Mouse (Mus musculus) common myeloid progenitor, adult 5-6 weeks (primary cell): Measurements from ENCODE around the gene Ltb4r2. TPM values are rescaled to one million over a fixed set of nuclear protein-coding genes. Genes with fewer than 3 reads are reported as not detected.
A peak's percentile ranks its signal among the peaks of the same experiment; 100 is the strongest.

ENCODE experiments used
- ATAC-seq: replicated peaks from 2 replicates; pipeline ENCODE4 v1.8.0; 2016; ENCODE audit warnings: low read depth, mild to moderate bottlenecking, moderate TSS enrichment, inconsistent platforms; ENCODE audit not compliant: poor library complexity, severe bottlenecking
- total RNA-seq: library from RNA; stranded (forward); fragments of 200-1000, 187-1606 nt; gene quantifications from 2 replicates; pipeline ENCODE4 v1.2.3, GENCODE M21; 2017

Gene Ltb4r2
- total RNA-seq, 1 experiment from 2014 or later = 0.46 TPM

DNA sequence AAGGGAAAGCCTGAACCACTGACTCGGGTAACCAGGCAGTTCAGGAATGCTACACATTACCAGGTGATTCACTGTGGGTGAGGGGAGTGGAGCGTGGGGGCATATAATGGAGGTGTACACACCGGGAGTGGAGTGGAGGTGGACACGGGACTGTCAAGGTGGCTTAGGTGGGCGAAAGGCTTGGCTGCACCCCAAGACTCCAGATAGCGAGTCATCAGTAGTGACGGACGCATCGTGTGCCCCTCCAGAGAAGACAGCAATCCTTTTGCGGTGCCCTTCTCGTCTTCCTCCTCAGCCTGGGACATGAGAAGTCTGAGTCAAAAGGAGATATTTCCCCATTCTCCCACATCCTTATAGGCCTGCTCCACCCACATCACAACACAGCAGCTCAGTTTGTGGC is 16.6 kb downstream of the Ltb4r2 start:
- ATAC-seq = no peak

- no peak for ATAC-seq
These were observed 17.5 kb downstream of the Ltb4r2 start for GRCm38 (mm10) chr14:55778686-55779085.

GRCm38 (mm10) chr14:55779656-55780055 is 18.4 kb downstream of the Ltb4r2 start:
- no peak for ATAC-seq

DNA sequence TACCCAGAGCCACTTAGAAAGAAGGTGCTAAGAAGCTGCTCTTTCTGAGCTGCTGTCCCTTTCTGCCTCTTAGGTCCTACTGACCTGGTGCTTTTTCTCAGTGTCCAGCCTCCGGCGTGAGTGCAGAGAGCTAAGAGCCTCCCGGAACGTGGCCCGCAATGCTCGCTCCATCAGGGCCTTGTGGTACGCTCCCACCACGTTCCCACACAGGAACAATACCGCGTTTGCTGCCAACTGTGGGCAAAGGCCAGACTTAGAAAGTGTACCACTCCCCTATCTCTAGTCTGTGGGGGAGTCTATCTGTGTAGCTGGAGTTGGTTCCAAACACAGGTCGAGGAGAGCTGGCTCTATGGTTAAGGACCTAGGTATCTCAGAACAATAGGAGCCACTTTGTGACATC is 19.5 kb downstream of the Ltb4r2 start:
- no peak for ATAC-seq

DNA sequence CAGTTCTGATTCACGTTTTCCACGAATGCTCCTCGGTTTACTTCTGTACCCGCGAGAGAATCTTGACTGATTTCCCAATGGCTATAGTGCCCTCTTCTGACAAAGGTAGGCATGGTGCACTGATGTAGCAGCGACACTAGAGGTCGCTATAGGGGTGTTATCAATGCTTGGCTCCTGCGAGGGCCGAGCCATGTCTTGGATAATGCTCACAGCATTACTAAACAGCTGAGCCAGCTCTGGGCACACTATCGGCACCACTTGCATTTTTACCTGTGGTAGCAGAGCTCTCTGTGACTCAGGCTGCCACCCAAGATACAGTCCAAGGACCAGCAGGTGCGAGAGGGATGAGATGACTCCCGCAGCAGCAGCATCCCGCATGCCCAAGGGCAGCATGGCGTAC is 20.1 kb downstream of the Ltb4r2 start:
- peak; percentile 90 for ATAC-seq

GRCm38 (mm10) chr14:55782361-55782960 is 21.2 kb downstream of the Ltb4r2 start:
- ATAC-seq = no peak

DNA sequence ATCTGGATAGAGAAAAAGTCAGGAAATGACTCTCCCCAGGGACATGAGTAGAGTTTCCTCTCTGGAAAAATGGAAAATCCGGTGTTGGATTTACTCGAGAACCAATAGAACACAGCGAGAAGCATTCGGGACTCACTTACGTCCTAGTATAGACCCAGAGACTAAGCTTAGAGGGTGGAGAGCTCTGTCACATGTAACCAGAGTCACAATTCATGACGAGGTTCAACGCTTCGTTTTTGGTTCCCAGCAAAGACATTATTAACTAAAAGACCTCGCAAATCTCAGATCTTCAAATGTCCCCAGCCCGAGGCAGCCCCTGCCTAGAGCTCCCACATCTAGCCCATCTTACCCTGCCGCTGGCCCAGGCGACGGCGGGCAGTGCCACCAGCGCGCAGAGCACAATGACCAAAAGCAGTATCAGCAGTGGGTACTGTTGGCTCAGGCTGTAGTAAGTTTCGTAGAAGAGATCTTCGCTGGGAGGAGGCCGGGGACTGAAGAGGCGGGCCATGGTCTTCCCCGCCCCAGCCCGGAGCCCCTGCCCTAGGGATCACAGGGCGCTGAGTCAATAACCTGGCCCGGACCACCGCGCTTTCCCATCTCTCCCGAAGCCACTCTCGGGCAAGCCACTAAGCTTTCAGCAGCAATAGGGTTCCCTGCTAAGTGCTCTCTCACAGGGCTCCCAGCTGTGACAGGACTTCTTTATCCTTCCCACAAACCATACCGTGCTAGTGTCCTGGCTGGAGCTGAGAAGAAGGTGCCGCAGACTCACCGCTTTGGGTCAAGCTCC is 22.1 kb downstream of the Ltb4r2 start:
- no peak for ATAC-seq

GRCm38 (mm10) chr14:55783958-55784235 is 22.7 kb downstream of the Ltb4r2 start, which contains the start of gene Adcy4:
Gene Adcy4, minus strand, starts transcription at chr14:55784095.
- no peak for ATAC-seq

- ATAC-seq = no peak
These were observed 24.0 kb downstream of the Ltb4r2 start for GRCm38 (mm10) chr14:55785195-55785594.

GRCm38 (mm10) chr14:55787731-55788130 is 26.5 kb downstream of the Ltb4r2 start:
- no peak for ATAC-seq

GRCm38 (mm10) chr14:55788256-55789050 is 27.2 kb downstream of the Ltb4r2 start, which contains the start of gene Ripk3:
Gene Ripk3, minus strand, starts transcription at chr14:55788865.
- peak; percentile 94 for ATAC-seq

DNA sequence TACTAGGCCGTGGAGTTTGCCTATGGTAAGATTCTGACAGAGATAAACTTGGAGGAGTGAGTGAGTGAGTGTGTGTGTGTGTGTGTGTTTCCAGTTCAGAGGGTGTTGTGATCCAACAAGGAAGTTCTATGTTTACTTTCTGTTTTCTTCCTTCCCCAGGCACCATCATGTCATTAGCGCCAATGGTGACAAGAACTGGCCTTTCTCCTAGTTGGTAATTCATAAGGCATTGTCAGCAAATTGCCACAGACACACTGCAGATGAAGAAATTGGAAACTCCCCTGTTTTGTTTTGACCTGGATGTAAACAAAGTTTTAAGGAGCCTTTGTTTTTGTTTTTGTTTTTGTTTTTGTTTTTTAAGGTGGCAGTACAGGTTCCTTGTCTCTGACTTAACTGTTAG is 32.2 kb downstream of the Ltb4r2 start:
- ATAC-seq = no peak

GRCm38 (mm10) chr14:55793946-55794345 is 32.7 kb downstream of the Ltb4r2 start:
- no peak for ATAC-seq

DNA sequence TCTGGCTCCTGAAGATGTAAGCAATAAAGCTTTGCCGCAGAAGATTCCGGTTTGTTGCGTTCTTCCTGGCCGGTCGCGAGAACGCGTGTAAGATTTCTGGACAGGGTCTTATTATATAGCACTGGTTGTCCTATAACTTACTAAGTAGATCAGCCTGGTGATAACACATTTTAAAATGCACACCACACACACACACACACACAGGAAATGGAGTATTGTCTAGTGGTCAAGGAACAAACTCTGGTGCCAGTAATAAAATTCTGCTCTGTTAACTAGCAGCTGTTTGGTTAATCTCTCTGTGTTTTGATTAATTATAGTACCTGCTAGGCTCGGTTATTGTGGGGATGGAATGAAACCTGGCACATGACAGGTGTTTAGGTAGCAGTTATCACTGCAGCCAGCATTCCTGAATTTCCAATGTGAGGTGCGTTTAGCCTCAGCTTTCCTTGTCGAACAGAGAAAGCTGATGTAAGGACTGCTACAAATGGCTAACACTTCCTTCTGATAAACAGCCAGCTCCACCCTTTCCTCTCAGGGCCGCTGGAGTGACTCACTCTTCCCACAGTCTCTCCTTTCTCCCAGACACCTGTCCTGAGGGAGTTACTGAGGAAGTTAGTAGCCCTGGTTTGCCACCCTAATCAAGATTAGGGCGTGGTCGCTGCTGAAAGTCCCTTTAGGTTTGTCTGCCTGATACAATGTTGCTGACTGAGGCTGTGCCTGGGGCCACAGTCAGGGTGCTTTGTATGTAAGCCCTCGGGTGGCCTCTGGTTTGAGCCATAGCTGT is 34.3 kb downstream of the Ltb4r2 start:
- peak; percentile 32; the same call in 1 of the 2 replicates for ATAC-seq

Other genes starting within 250 kb of the Ltb4r2 start
- not detected in 2 replicates for gene Nrl, start 236.4 kb upstream of the Ltb4r2 start, total RNA-seq
- 47.8 and 51.1 TPM in 2 replicates for gene Pck2, start 221.2 kb upstream of the Ltb4r2 start, total RNA-seq
- 41.6 and 79.5 TPM in 2 replicates for gene Dcaf11, start 201.4 kb upstream of the Ltb4r2 start, total RNA-seq
- not detected in 2 replicates for gene A730061H03Rik, start 201.0 kb upstream of the Ltb4r2 start, total RNA-seq
- gene Fitm1, start 185.8 kb upstream of the Ltb4r2 start, total RNA-seq = 1.3 TPM in 1 of 2 replicates, not detected in the other
- 329 and 372 TPM in 2 replicates for gene Psme1, start 183.3 kb upstream of the Ltb4r2 start, total RNA-seq
- 19.1 and 24.3 TPM in 2 replicates for gene Emc9, start 176.1 kb upstream of the Ltb4r2 start, total RNA-seq
- 217 and 241 TPM in 2 replicates for gene Psme2, start 170.3 kb upstream of the Ltb4r2 start, total RNA-seq
- 11.9 and 21.2 TPM in 2 replicates for gene Rnf31, start 169.7 kb upstream of the Ltb4r2 start, total RNA-seq
- 38.5 and 39.8 TPM in 2 replicates for gene Irf9, start 157.9 kb upstream of the Ltb4r2 start, total RNA-seq
- gene Rec8, start 143.4 kb upstream of the Ltb4r2 start, total RNA-seq = 8.1 and 12.7 TPM in 2 replicates
- 23.0 and 64.0 TPM in 2 replicates for gene Ipo4, start 125.5 kb upstream of the Ltb4r2 start, total RNA-seq
- gene Gm49378, start 123.5 kb upstream of the Ltb4r2 start, total RNA-seq = 0.87 and 9.9 TPM in 2 replicates
- 42.8 and 66.8 TPM in 2 replicates for gene Tm9sf1, start 117.6 kb upstream of the Ltb4r2 start, total RNA-seq
- gene Tssk4, start 111.2 kb upstream of the Ltb4r2 start, total RNA-seq = 0.27 and 0.82 TPM in 2 replicates
- gene Mdp1, start 100.9 kb upstream of the Ltb4r2 start, total RNA-seq = 26.2 and 28.2 TPM in 2 replicates
- gene Gmpr2, start 89.5 kb upstream of the Ltb4r2 start, total RNA-seq = 39.3 and 46.1 TPM in 2 replicates
- 345 and 391 TPM in 2 replicates for gene Nedd8, start 89.3 kb upstream of the Ltb4r2 start, total RNA-seq
- gene Tinf2, start 79.6 kb upstream of the Ltb4r2 start, total RNA-seq = 20.9 and 24.1 TPM in 2 replicates
- gene Tgm1, start 47.5 kb upstream of the Ltb4r2 start, total RNA-seq = 1.9 and 2.8 TPM in 2 replicates
- gene Rabggta, start 39.2 kb upstream of the Ltb4r2 start, total RNA-seq = 11.6 and 15.0 TPM in 2 replicates
- 8.3 and 23.9 TPM in 2 replicates for gene Dhrs1, start 15.7 kb upstream of the Ltb4r2 start, total RNA-seq
- 21.4 and 22.7 TPM in 2 replicates for gene Nop9, start 15.7 kb upstream of the Ltb4r2 start, total RNA-seq
- 0.14 and 1.1 TPM in 2 replicates for gene Cideb, start 3.0 kb upstream of the Ltb4r2 start, total RNA-seq
- 1.5 and 6.3 TPM in 2 replicates for gene Ltb4r1, start 4.5 kb downstream of the Ltb4r2 start, total RNA-seq
- not detected in 2 replicates for gene Adcy4, start 22.7 kb downstream of the Ltb4r2 start, total RNA-seq
- 33.0 and 43.3 TPM in 2 replicates for gene Ripk3, start 27.4 kb downstream of the Ltb4r2 start, total RNA-seq
- gene Nfatc4, start 61.7 kb downstream of the Ltb4r2 start, total RNA-seq = not detected in 2 replicates
- 5.9 and 6.5 TPM in 2 replicates for gene Nynrin, start 92.6 kb downstream of the Ltb4r2 start, total RNA-seq
- gene Cbln3, start 123.0 kb downstream of the Ltb4r2 start, total RNA-seq = not detected in 2 replicates
- 17.4 and 20.9 TPM in 2 replicates for gene Khnyn, start 123.5 kb downstream of the Ltb4r2 start, total RNA-seq
- 7.8 and 11.8 TPM in 2 replicates for gene Sdr39u1, start 138.9 kb downstream of the Ltb4r2 start, total RNA-seq
- gene Cma1, start 183.2 kb downstream of the Ltb4r2 start, total RNA-seq = not detected in 2 replicates
- not detected in 2 replicates for gene Cma2, start 189.6 kb downstream of the Ltb4r2 start, total RNA-seq